Mouse (Mus musculus): Measurements from ENCODE around the gene Tmem126b.

Gene Tmem126b

DNA sequence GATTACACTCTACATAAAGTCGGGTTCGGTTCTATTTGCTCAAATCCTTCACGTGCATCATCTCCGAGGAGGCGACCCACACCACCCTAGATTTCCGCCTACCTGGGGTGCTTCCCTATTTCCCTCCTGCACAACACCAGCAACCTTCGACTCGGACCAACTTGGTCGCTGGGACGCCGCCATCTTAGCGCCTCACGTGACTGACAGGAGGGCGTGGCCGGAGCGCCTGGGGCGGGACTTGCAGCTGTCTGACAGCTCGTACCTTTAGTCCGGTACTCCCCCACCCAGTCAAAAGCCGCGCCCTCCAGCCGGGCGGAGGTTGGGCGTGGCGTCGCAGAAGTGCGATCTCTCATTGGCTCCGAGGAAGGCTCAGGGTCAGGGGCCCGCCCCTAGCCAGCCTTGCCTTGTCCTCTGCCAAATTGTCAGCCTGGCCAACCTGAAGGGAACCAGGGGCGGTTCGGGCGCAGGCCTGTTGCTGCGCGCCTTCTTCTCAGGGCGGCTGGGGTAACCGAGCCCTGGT lies at the start of gene Tmem126b:
Tmem126b (minus strand) TSS at position 209 of the 520 bp plus-strand sequence.
- peak; percentile 99 for DNase-seq (ENCODE audit: low spot score)

- no peak for DNase-seq (ENCODE audit: low spot score)
Observed at GRCm38 (mm10) chr7:90512293-90512692, 36.5 kb upstream of the Tmem126b start.

DNA sequence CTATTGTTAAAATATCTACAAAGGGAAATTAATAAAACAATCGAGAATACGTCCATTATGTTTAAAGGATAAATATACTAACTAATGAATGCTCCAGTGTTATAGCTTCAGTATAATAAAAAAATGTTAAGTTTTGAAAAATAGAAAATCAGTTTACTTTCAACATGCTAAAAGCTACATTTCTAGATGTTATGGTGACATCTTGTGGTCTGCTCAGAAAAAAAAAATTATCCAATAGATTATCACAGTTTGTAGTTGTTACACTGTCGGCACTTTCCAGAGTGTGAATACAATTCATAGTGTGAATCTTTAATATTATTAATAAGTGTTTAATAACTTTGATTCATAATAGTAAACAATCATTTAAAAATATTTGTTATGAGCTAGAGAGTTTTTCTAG lies 32.3 kb upstream of the Tmem126b start:
- no peak for DNase-seq (ENCODE audit: low spot score)

GRCm38 (mm10) chr7:90482607-90483006 lies 6.8 kb upstream of the Tmem126b start:
- DNase-seq (ENCODE audit: low spot score) = no peak

GRCm38 (mm10) chr7:90476313-90477245 lies 778 bp upstream of the Tmem126b start, which contains the start of gene Dlg2:
Dlg2 (plus strand) TSS chr7:90476672.
- DNase-seq (ENCODE audit: low spot score) = no peak

- no peak for DNase-seq (ENCODE audit: low spot score)
Observed at GRCm38 (mm10) chr7:90473511-90473910, 2.3 kb downstream of the Tmem126b start.

GRCm38 (mm10) chr7:90461441-90461840 lies 14.4 kb downstream of the Tmem126b start:
- no peak for DNase-seq (ENCODE audit: low spot score)

DNA sequence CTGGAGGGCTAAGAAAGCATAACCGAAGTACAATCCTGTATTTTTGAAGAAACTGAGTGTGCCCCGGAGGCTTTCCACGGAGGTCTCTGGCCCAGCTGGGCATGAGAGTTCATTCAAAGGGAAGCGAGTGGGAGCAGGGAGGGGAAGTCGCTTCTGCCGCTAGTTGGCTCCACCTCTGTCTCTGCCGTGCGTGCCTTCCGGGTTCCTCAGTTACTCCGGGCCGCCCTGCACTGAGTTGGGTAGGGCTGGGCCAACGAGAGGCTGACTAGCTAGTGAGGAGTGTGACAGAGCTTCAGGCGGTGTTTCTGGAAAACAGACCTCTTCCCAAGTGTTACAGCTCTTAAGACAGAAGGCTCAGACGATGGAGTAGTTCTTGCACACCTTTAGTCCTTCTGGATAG lies 14.9 kb downstream of the Tmem126b start:
- no peak for DNase-seq (ENCODE audit: low spot score)

- no peak for DNase-seq (ENCODE audit: low spot score)
Observed at GRCm38 (mm10) chr7:90460330-90460729, 15.5 kb downstream of the Tmem126b start.

GRCm38 (mm10) chr7:90457517-90457916 lies 18.3 kb downstream of the Tmem126b start:
- no peak for DNase-seq (ENCODE audit: low spot score)

GRCm38 (mm10) chr7:90456845-90457468 lies 18.8 kb downstream of the Tmem126b start, which contains the start of gene Tmem126a:
Tmem126a (minus strand) TSS chr7:90457229.
- DNase-seq (ENCODE audit: low spot score) = peak; percentile 85

DNA sequence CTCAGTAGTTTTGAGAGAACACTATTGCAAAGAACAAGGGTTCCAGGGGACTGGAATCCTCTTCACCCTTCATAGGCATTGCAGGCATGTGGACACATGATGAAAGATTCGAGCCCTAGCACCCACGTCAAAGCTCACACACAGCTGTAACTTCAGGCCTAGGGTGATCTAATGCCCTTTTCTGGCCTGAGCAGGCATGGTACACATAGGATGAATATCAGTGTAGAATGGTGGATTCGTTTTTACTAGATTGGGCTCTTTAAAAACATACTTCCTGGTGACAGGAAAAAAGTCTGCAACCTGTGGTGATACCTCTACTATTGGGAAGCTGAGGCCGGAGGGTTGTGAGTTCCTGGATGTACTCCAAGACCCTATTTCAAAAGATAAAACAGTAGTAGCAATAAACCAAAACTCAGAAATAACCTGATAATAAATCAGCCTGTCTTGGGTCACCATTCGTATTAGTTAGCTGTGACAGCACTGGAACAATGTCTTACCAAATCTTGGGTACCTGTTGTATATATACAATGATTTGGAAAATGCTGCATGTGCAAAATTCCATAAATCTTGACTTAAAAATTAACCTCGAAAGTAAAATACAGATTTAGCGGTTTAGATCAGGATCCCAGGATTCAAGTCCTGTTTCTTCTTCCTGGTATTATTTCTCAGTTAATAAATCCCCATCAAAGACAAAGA lies 19.5 kb downstream of the Tmem126b start:
- no peak for DNase-seq (ENCODE audit: low spot score)

GRCm38 (mm10) chr7:90444206-90444605 lies 31.6 kb downstream of the Tmem126b start:
- DNase-seq (ENCODE audit: low spot score) = no peak

- DNase-seq (ENCODE audit: low spot score) = peak; percentile 83
Observed at GRCm38 (mm10) chr7:90443101-90444091, 32.4 kb downstream of the Tmem126b start.

DNA sequence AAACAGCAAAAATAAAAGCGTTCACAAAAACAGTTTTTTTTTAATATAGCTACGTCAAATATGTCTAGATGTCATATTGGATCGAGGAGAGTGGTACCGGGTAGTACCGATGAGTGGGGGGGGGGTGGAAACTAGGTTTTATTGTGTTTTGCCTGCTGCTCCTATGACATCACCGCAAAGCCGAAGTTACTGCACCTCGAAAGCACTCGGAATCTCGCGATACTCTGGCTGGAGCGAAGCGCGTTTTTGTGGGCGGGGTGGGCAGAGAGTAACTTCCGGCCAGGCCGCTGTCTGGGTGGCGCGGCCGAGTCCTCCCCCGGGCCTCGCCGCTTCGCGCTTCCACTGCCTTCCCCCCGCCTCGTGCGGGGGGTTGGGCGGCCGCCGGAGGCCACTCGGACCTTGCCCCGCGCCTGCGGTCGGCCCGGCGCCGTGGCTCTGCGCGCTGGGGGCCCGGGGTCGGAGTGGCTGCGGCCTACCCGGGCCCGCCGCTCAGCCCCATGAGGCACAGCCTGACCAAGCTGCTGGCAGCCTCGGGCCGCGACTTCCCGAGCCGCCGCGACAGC lies 33.2 kb downstream of the Tmem126b start, which contains the start of gene Crebzf:
Crebzf (plus strand) TSS at position 212 of the 563 bp plus-strand sequence.
- DNase-seq (ENCODE audit: low spot score) = peak; percentile 95

DNA sequence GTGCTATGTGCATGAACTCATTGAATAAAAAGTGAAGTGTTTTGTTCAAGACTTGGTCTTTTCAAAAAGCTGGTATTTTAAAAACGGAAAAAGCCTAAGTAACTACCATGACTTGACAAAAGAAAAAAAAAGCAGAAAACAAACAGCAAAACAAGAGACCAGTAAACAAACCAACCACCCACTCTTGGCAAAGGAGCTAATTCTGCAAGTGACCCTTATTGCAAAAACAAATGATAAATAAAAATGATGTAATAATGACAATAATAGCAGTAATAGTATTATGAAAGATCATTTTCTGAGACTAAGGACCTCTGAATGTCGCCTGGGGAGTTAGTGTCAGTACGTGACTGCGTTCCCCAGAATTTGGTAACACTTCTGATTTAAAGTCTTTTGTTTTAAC lies 33.7 kb downstream of the Tmem126b start:
- no peak for DNase-seq (ENCODE audit: low spot score)

DNA sequence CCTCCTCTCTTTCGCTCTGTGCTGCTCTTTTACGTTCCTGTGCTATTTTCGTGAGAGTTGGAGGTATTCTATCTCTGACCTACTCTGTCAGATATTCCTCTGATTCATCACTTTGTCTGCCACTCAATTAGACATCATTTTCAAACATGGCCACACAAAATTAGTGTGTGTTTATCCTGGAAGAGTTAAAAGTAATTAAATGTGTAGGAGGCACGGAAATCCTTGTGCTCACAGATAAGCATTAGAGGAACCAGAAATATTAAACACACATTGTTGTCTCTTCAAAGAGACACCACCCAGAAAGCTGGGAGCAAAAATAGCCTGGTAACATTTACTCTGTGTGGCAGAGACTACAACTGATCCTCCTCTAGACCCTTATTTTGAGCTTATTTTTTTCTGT lies 35.8 kb downstream of the Tmem126b start:
- DNase-seq (ENCODE audit: low spot score) = no peak

- no peak for DNase-seq (ENCODE audit: low spot score)
Observed at GRCm38 (mm10) chr7:90432221-90432620, 43.6 kb downstream of the Tmem126b start.

DNA sequence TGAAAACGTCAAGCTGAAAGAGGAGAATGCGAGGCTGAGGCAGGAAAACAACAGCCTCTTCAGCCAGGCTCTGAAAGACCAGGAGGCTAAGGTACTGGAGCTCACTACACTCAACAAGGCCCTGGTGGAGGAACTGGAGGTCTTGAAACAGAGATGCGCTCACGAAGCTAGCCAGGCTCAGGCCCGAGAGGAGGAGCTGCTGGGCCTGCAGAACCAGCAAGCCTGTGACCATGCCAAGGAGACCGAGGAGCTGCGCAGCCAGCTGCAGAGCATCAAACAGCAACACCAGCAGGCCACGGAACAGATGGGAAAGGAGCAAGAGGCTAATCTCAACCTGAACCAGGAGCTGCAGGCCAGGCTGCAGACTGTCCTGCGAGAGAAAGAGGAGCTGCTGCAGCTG lies 48.8 kb downstream of the Tmem126b start:
- no peak for DNase-seq (ENCODE audit: low spot score)
